Comparison of ENCODE assay signal across 11 mouse cellular contexts in the genomic region with DNA sequence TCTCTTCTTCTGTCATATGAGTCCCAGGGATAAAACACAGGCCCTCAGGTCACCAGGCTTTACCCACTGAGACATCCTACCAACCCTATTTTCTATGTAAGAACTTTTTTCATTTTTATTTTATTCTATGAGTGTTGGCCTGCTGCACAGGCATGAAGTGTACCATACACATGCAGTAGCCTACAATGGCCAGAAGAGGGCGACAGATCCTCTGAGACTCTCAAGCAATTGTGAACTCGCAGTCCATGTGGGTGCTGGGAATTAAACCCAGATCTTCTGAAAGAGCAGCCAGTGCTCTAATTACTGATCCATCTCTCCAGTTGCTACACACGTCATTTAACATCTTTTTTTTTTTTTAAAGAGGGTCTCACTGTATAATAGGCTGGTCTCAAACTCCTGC. TPM values are rescaled to one million over a fixed set of nuclear protein-coding genes. Genes with fewer than 3 reads are reported as not detected.
DNase-seq lines count a peak whose midpoint lies in the region; ATAC-seq and TF ChIP-seq lines count a peak whose summit lies in the region.
"Had no signal": no experiment of that assay in that cellular context is flagged by ENCODE, and none has a peak within 500 bp of the region (broad histone marks: within the 10 kb centered on the region; RNA-seq: fewer than 3 reads in every experiment).

No protein-coding gene starts in this region.

- no peaks in the 10 kb centered on the region for H3K9me3 ChIP-seq in forebrain, postnatal 0 days (ENCODE audit: low read length)
- H3K9me3 ChIP-seq in forebrain, embryonic 13.5 days (replicated peaks) = no peaks in the 10 kb centered on the region
- H3K9me3 ChIP-seq in midbrain, postnatal 0 days (ENCODE audit: low read length) = no peaks in the 10 kb centered on the region
- H3K9me3 ChIP-seq in midbrain, embryonic 10.5 days (replicated peaks) = peaks cover 5% of the 10 kb centered on the region; the same call in 1 of the 2 replicates
- H3K9me3 ChIP-seq: limb, embryonic 10.5 days; midbrain, embryonic 15.5 days had no signal

- no peak overlapping the region for H3K9ac ChIP-seq in forebrain, postnatal 0 days
- no peak overlapping the region for H3K9ac ChIP-seq in forebrain, embryonic 13.5 days
- no peak overlapping the region for H3K9ac ChIP-seq in midbrain, postnatal 0 days (replicated peaks; ENCODE audit: low read length, poor library complexity, severe bottlenecking)
- H3K9ac ChIP-seq: midbrain, embryonic 15.5 days had no signal

- H3K4me3 ChIP-seq in forebrain, postnatal 0 days (ENCODE audit: low read depth, low read length) = no peak overlapping the region
- no peak overlapping the region for H3K4me3 ChIP-seq in forebrain, embryonic 13.5 days
- H3K4me3 ChIP-seq in midbrain, postnatal 0 days (ENCODE audit: low read depth, low read length) = no peak overlapping the region
- no peak overlapping the region for H3K4me3 ChIP-seq in midbrain, embryonic 10.5 days
- H3K4me3 ChIP-seq: limb, embryonic 10.5 days; midbrain, embryonic 15.5 days had no signal

- H3K4me1 ChIP-seq in forebrain, postnatal 0 days (ENCODE audit: insufficient read depth) = peaks cover 16% of the 10 kb centered on the region
- H3K4me1 ChIP-seq in forebrain, embryonic 13.5 days = peaks cover 26% of the 10 kb centered on the region
- H3K4me1 ChIP-seq in midbrain, postnatal 0 days (ENCODE audit: insufficient read depth, low read length) = peaks cover 9% of the 10 kb centered on the region; the same call in 1 of the 2 replicates
- H3K4me1 ChIP-seq in midbrain, embryonic 10.5 days = peaks cover 27% of the 10 kb centered on the region

- H3K36me3 ChIP-seq in forebrain, postnatal 0 days (ENCODE audit: insufficient read depth) = peaks cover 16% of the 10 kb centered on the region
- H3K36me3 ChIP-seq in forebrain, embryonic 13.5 days (ENCODE audit: poor library complexity, severe bottlenecking) = peaks cover 18% of the 10 kb centered on the region
- peaks cover 11% of the 10 kb centered on the region for H3K36me3 ChIP-seq in midbrain, postnatal 0 days (ENCODE audit: insufficient read depth, low read length)
- H3K36me3 ChIP-seq in midbrain, embryonic 10.5 days = peaks cover 15% of the 10 kb centered on the region
- H3K36me3 ChIP-seq: midbrain, embryonic 15.5 days had no signal

- no peak overlapping the region for H3K4me2 ChIP-seq in forebrain, postnatal 0 days (ENCODE audit: low read depth)
- H3K4me2 ChIP-seq in forebrain, embryonic 13.5 days = no peak overlapping the region
- H3K4me2 ChIP-seq in midbrain, postnatal 0 days (ENCODE audit: low read depth, low read length, poor library complexity, severe bottlenecking) = no peak overlapping the region
- H3K4me2 ChIP-seq: midbrain, embryonic 15.5 days had no signal

- WGBS in forebrain, postnatal 0 days = 56% methylated on average over 3 of the region's 3 CpGs
- WGBS in forebrain, embryonic 13.5 days = 57% methylated on average over 3 of the region's 3 CpGs
- 57% methylated on average over 3 of the region's 3 CpGs for WGBS in midbrain, postnatal 0 days
- 49% methylated on average over 3 of the region's 3 CpGs for whole genome bisulfite sequencing in midbrain, embryonic 10.5 days

- no peak for DNase-seq in forebrain, postnatal 0 days
- DNase-seq in midbrain, postnatal 0 days (ENCODE audit: low spot score) = no peak
- no peak for DNase-seq in midbrain, embryonic 10.5 days (ENCODE audit: low spot score)
- DNase-seq in c-Kit-positive CD71-positive TER-119-positive erythroid progenitor cells, embryonic 14.5 days (ENCODE audit: low spot score) = peak; percentile 42
- peak; percentile 36 for DNase-seq in thymus, postnatal 14 days
- DNase-seq in layer of hippocampus, postnatal 25 days (ENCODE audit: extremely low spot score in 1 of 2, low spot score in 1 of 2) = no peak
- DNase-seq in gastrocnemius, postnatal 10 days = no peak
- DNase-seq: kidney, adult 11 months had no signal

- ATAC-seq in forebrain, postnatal 0 days = no peak
- no peak for ATAC-seq in forebrain, embryonic 13.5 days
- ATAC-seq in midbrain, postnatal 0 days (ENCODE audit: low FRiP score) = no peak
- ATAC-seq: midbrain, embryonic 15.5 days had no signal

- peak; percentile 61 for TF ChIP-seq CTCF in forebrain, postnatal 0 days (IDR thresholded peaks at IDR 0.05; ENCODE audit: low read depth)
- peak; percentile 61 for TF ChIP-seq CTCF in midbrain, postnatal 0 days (IDR thresholded peaks at IDR 0.05)

- H3K27me3 ChIP-seq in forebrain, postnatal 0 days (ENCODE audit: insufficient read depth, low read length) = no peaks in the 10 kb centered on the region
- H3K27me3 ChIP-seq in forebrain, embryonic 13.5 days = no peaks in the 10 kb centered on the region
- no peaks in the 10 kb centered on the region for H3K27me3 ChIP-seq in midbrain, postnatal 0 days (ENCODE audit: insufficient read depth, low read length)
- no peaks in the 10 kb centered on the region for H3K27me3 ChIP-seq in midbrain, embryonic 10.5 days (ENCODE audit: low read depth, poor library complexity, severe bottlenecking)
- H3K27me3 ChIP-seq: midbrain, embryonic 15.5 days had no signal

- H3K27ac ChIP-seq in forebrain, postnatal 0 days (ENCODE audit: low read depth, low read length) = no peak overlapping the region
- H3K27ac ChIP-seq in forebrain, embryonic 13.5 days = no peak overlapping the region
- no peak overlapping the region for H3K27ac ChIP-seq in midbrain, postnatal 0 days (ENCODE audit: low read depth, low read length)
- no peak overlapping the region for H3K27ac ChIP-seq in midbrain, embryonic 10.5 days (replicated peaks)
- H3K27ac ChIP-seq: limb, embryonic 10.5 days; midbrain, embryonic 15.5 days had no signal

RNA-seq across cellular contexts. Expression of gene Rnf215, which starts 1.6 kb away (rescaled TPM):
- 73.9 and 90.1 TPM in 2 replicates for total RNA-seq in forebrain, postnatal 0 days (2014; rRNA removed)
- 37.4 and 45.4 TPM in 2 replicates for polyA plus RNA-seq in forebrain, postnatal 0 days (2015; fragmentation: Nextera tagmentation; extraction: Ambion mirVana)
- polyA plus RNA-seq in forebrain, embryonic 13.5 days (2015; fragmentation: Nextera tagmentation; extraction: Ambion mirVana) = 37.5 and 41.0 TPM in 2 replicates
- 93.8 and 112 TPM in 2 replicates for total RNA-seq in midbrain, postnatal 0 days (2014; rRNA removed)
- 49.2 and 52.9 TPM in 2 replicates for polyA plus RNA-seq in midbrain, postnatal 0 days (2015; fragmentation: Nextera tagmentation; extraction: Ambion mirVana)
- 21.3 and 29.3 TPM in 2 replicates for polyA plus RNA-seq in midbrain, embryonic 10.5 days (2016; fragmentation: Nextera tagmentation; extraction: Ambion mirVana)
- 10 to 100 TPM; 31.1 to 31.2 TPM for total RNA-seq in layer of hippocampus, postnatal 25 days (2021)
- 10 to 100 TPM in 1 of 2 experiments, 1 to 10 TPM in 1; 7.8 to 13.3 TPM for total RNA-seq in gastrocnemius, postnatal 10 days (2021)

RNA-seq across cellular contexts. Expression of gene Sec14l2, which starts 10.2 kb away (rescaled TPM):
- 4.4 and 5.8 TPM in 2 replicates for total RNA-seq in forebrain, postnatal 0 days (2014; rRNA removed)
- 2.9 and 3.4 TPM in 2 replicates for polyA plus RNA-seq in forebrain, postnatal 0 days (2015; fragmentation: Nextera tagmentation; extraction: Ambion mirVana)
- polyA plus RNA-seq in forebrain, embryonic 13.5 days (2015; fragmentation: Nextera tagmentation; extraction: Ambion mirVana) = 1.5 and 2.3 TPM in 2 replicates
- 8.2 and 13.2 TPM in 2 replicates for total RNA-seq in midbrain, postnatal 0 days (2014; rRNA removed)
- polyA plus RNA-seq in midbrain, postnatal 0 days (2015; fragmentation: Nextera tagmentation; extraction: Ambion mirVana) = 5.5 and 6.9 TPM in 2 replicates
- polyA plus RNA-seq in midbrain, embryonic 10.5 days (2016; fragmentation: Nextera tagmentation; extraction: Ambion mirVana) = 2.2 and 2.9 TPM in 2 replicates
- total RNA-seq in layer of hippocampus, postnatal 25 days (2021) = 10 to 100 TPM; 57.2 to 59.4 TPM
- 1 to 10 TPM; 1.4 to 2.3 TPM for total RNA-seq in gastrocnemius, postnatal 10 days (2021)

RNA-seq across cellular contexts. Expression of gene Ccdc157, which starts 26.6 kb away (rescaled TPM):
- 13.9 and 25.0 TPM in 2 replicates for total RNA-seq in forebrain, postnatal 0 days (2014; rRNA removed)
- polyA plus RNA-seq in forebrain, postnatal 0 days (2015; fragmentation: Nextera tagmentation; extraction: Ambion mirVana) = 5.2 and 7.8 TPM in 2 replicates
- 5.3 and 7.2 TPM in 2 replicates for polyA plus RNA-seq in forebrain, embryonic 13.5 days (2015; fragmentation: Nextera tagmentation; extraction: Ambion mirVana)
- total RNA-seq in midbrain, postnatal 0 days (2014; rRNA removed) = 22.0 and 23.3 TPM in 2 replicates
- polyA plus RNA-seq in midbrain, postnatal 0 days (2015; fragmentation: Nextera tagmentation; extraction: Ambion mirVana) = 9.0 and 10.7 TPM in 2 replicates
- 6.9 and 8.3 TPM in 2 replicates for polyA plus RNA-seq in midbrain, embryonic 10.5 days (2016; fragmentation: Nextera tagmentation; extraction: Ambion mirVana)
- 10 to 100 TPM; 10.7 to 10.9 TPM for total RNA-seq in layer of hippocampus, postnatal 25 days (2021)
- total RNA-seq in gastrocnemius, postnatal 10 days (2021) = 1 to 10 TPM; 5.9 to 8.8 TPM

RNA-seq across cellular contexts. Expression of gene Sf3a1, which starts 26.7 kb away (rescaled TPM):
- 46.7 and 54.4 TPM in 2 replicates for total RNA-seq in forebrain, postnatal 0 days (2014; rRNA removed)
- 30.6 and 34.6 TPM in 2 replicates for polyA plus RNA-seq in forebrain, postnatal 0 days (2015; fragmentation: Nextera tagmentation; extraction: Ambion mirVana)
- polyA plus RNA-seq in forebrain, embryonic 13.5 days (2015; fragmentation: Nextera tagmentation; extraction: Ambion mirVana) = 61.2 and 66.8 TPM in 2 replicates
- 46.0 and 49.6 TPM in 2 replicates for total RNA-seq in midbrain, postnatal 0 days (2014; rRNA removed)
- 34.2 and 37.3 TPM in 2 replicates for polyA plus RNA-seq in midbrain, postnatal 0 days (2015; fragmentation: Nextera tagmentation; extraction: Ambion mirVana)
- 95.2 and 97.1 TPM in 2 replicates for polyA plus RNA-seq in midbrain, embryonic 10.5 days (2016; fragmentation: Nextera tagmentation; extraction: Ambion mirVana)
- total RNA-seq in layer of hippocampus, postnatal 25 days (2021) = 10 to 100 TPM; 68.8 to 69.2 TPM
- total RNA-seq in gastrocnemius, postnatal 10 days (2021) = 10 to 100 TPM; 28.1 to 32.6 TPM

RNA-seq across cellular contexts. Expression of gene Mtfp1, which starts 38.2 kb away (rescaled TPM):
- total RNA-seq in forebrain, postnatal 0 days (2014; rRNA removed) = 10.1 and 11.8 TPM in 2 replicates
- 12.4 and 14.2 TPM in 2 replicates for polyA plus RNA-seq in forebrain, postnatal 0 days (2015; fragmentation: Nextera tagmentation; extraction: Ambion mirVana)
- polyA plus RNA-seq in forebrain, embryonic 13.5 days (2015; fragmentation: Nextera tagmentation; extraction: Ambion mirVana) = 7.0 and 7.5 TPM in 2 replicates
- total RNA-seq in midbrain, postnatal 0 days (2014; rRNA removed) = 13.5 and 17.7 TPM in 2 replicates
- 15.4 and 19.6 TPM in 2 replicates for polyA plus RNA-seq in midbrain, postnatal 0 days (2015; fragmentation: Nextera tagmentation; extraction: Ambion mirVana)
- 8.1 and 10.3 TPM in 2 replicates for polyA plus RNA-seq in midbrain, embryonic 10.5 days (2016; fragmentation: Nextera tagmentation; extraction: Ambion mirVana)
- 100 to 1,000 TPM; 109 to 126 TPM for total RNA-seq in layer of hippocampus, postnatal 25 days (2021)
- total RNA-seq in gastrocnemius, postnatal 10 days (2021) = 10 to 100 TPM; 25.7 to 34.8 TPM

Comparison
In these comparisons a context has a peak if more than half of its experiments do, and no peak if none do; other contexts are left out.
1. DNase-seq: peak in c-Kit-positive CD71-positive TER-119-positive erythroid progenitor cells, embryonic 14.5 days (single experiment) and thymus, postnatal 14 days (single experiment); none in forebrain, postnatal 0 days (single experiment), midbrain, postnatal 0 days (single experiment), midbrain, embryonic 10.5 days (single experiment), layer of hippocampus, postnatal 25 days (0 of 2) and gastrocnemius, postnatal 10 days (single experiment).